Mouse (Mus musculus): ENCODE data around the gene Platr17. TPM values are rescaled to one million over a fixed set of nuclear protein-coding genes. Genes with fewer than 3 reads are reported as not detected.
A peak's percentile ranks its signal among the peaks of the same experiment; 100 is the strongest.
"Not testable (repeated sequence)": the region's sequence is repeated elsewhere in the genome, so short reads cannot be mapped to it uniquely, and the experiment has no call there.

The Platr17 gene
- polyA plus RNA-seq, 1 experiment from 2014 or later: 1.1 TPM

DNA sequence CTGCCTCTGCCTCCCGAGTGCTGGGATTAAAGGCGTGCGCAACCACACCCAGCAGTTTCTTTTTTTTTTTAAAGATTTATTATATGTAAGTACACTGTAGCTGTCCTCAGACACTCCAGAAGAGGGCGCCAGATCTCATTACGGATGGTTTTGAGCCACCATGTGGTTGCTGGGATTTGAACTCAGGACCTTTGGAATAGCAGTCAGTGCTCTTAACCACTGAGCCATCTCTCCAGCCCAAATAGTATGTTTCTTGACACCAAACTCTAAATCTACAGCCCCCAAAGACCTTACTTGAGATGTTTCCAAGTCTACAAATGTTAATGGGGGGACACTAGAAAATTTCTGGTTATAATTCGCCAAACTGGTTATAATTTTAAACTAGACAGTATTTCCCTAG lies 13.0 kb upstream of the Platr17 start:
- ATAC-seq (ENCODE audit: insufficient read depth, low FRiP score, low read depth): not testable (repeated sequence)

GRCm38 (mm10) chr17:33892429-33892828 lies 12.5 kb upstream of the Platr17 start:
- H3K4me1 ChIP-seq: peaks cover 8% of the 10 kb centered on the region; the same call in 1 of the 2 replicates
- no peak overlapping the region for H3K4me3 ChIP-seq (replicated peaks)
- H3K36me3 ChIP-seq: no peaks in the 10 kb centered on the region
- no peak overlapping the region for H3K4me2 ChIP-seq
- H3K27ac ChIP-seq: no peak overlapping the region; the same call in 1 of the 2 replicates
- H3K9ac ChIP-seq: no peak overlapping the region
- H3K9me3 ChIP-seq: no peaks in the 10 kb centered on the region
- H3K27me3 ChIP-seq (replicated peaks): no peaks in the 10 kb centered on the region
- WGBS: 21% methylated on average over 7 of the region's 7 CpGs
- ATAC-seq (ENCODE audit: insufficient read depth, low FRiP score, low read depth): no peak

More for the DNA sequence above, 13.0 kb upstream of the Platr17 start:
- 68% methylated on average over 6 of the region's 6 CpGs for WGBS
- not testable (repeated sequence) for H3K9ac ChIP-seq; H3K27ac ChIP-seq; H3K4me1 ChIP-seq; H3K4me3 ChIP-seq (replicated peaks); H3K4me2 ChIP-seq; H3K27me3 ChIP-seq (replicated peaks); H3K36me3 ChIP-seq; H3K9me3 ChIP-seq

GRCm38 (mm10) chr17:33893011-33893410 lies 11.9 kb upstream of the Platr17 start:
- H3K4me3 ChIP-seq (replicated peaks); H3K4me2 ChIP-seq; ATAC-seq (ENCODE audit: insufficient read depth, low FRiP score, low read depth); H3K9ac ChIP-seq; H3K27ac ChIP-seq; H3K9me3 ChIP-seq; H3K36me3 ChIP-seq; H3K27me3 ChIP-seq (replicated peaks); H3K4me1 ChIP-seq: not testable (repeated sequence)
- 67% methylated on average over 4 of the region's 4 CpGs for WGBS

GRCm38 (mm10) chr17:33897114-33897794 lies 7.7 kb upstream of the Platr17 start:
- H3K9ac ChIP-seq: no peak overlapping the region
- H3K27ac ChIP-seq: no peak overlapping the region
- WGBS: 36% methylated on average over 6 of the region's 6 CpGs
- no peaks in the 10 kb centered on the region for H3K36me3 ChIP-seq
- H3K27me3 ChIP-seq (replicated peaks): no peaks in the 10 kb centered on the region
- no peak overlapping the region for H3K4me3 ChIP-seq (replicated peaks)
- no peak overlapping the region for H3K4me2 ChIP-seq
- no peak for ATAC-seq (ENCODE audit: insufficient read depth, low FRiP score, low read depth)
- no peaks in the 10 kb centered on the region for H3K4me1 ChIP-seq
- no peaks in the 10 kb centered on the region for H3K9me3 ChIP-seq

GRCm38 (mm10) chr17:33898193-33898592 lies 6.7 kb upstream of the Platr17 start:
- H3K9me3 ChIP-seq; H3K4me2 ChIP-seq; H3K27ac ChIP-seq; H3K27me3 ChIP-seq (replicated peaks); H3K4me1 ChIP-seq; ATAC-seq (ENCODE audit: insufficient read depth, low FRiP score, low read depth); H3K9ac ChIP-seq; H3K36me3 ChIP-seq; H3K4me3 ChIP-seq (replicated peaks): not testable (repeated sequence)
- WGBS: 79% methylated on average over 4 of the region's 4 CpGs

GRCm38 (mm10) chr17:33899642-33900041 lies 5.3 kb upstream of the Platr17 start:
- Histone ChIP-seq H3K4me3 (replicated peaks) (no peak overlapping the region), H3K27me3 (replicated peaks) (no peaks in the 10 kb centered on the region), H3K9me3 (no peaks in the 10 kb centered on the region), H3K36me3 (no peaks in the 10 kb centered on the region), H3K27ac (no peak overlapping the region), H3K4me2 (no peak overlapping the region), H3K9ac (no peak overlapping the region), H3K4me1 (no peaks in the 10 kb centered on the region)
- 73% methylated on average over 4 of the region's 4 CpGs for WGBS
- peak; percentile 67; the same call in 1 of the 2 replicates for ATAC-seq (ENCODE audit: insufficient read depth, low FRiP score, low read depth)

DNA sequence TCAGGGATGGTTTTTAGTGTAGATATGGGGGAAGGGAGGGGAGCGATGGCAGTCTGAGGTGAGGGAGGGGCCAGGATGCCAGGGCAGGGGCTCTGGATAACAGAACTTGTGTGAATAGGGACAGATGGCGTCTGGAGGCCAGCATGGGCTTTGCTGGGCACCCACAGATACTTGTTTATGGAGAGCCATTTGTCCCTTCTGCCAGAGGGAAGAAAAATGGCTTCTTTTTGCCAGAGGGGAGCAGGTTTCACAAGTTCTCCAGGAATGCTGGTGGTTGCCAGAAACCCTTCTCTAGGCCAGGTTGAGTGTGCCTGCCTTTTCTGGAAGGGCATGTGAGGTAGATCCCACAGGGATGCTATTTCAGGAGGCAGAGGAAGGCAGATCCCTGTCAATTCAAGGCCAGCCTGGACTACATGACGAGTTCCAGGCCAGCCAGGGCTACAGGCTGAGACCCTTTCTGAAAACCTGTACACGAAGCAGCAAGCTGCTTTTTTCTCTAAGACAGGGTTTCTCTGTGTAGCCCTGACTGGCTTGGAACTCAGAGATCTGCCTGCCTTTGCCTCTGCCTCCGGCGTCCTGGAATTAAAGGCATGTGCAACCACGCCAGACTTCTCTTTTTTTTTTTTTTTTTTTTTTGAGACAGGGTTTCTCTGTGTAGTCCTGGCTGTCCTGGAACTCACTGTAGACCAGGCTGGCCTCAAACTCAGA lies 4.5 kb upstream of the Platr17 start:
- H3K4me2 ChIP-seq: no peak overlapping the region
- 58% methylated on average over 7 of the region's 7 CpGs for WGBS
- no peaks in the 10 kb centered on the region for H3K36me3 ChIP-seq
- no peak for ATAC-seq (ENCODE audit: insufficient read depth, low FRiP score, low read depth)
- no peaks in the 10 kb centered on the region for H3K4me1 ChIP-seq
- H3K27me3 ChIP-seq (replicated peaks): no peaks in the 10 kb centered on the region
- H3K27ac ChIP-seq: no peak overlapping the region
- H3K9ac ChIP-seq: no peak overlapping the region
- no peaks in the 10 kb centered on the region for H3K9me3 ChIP-seq
- no peak overlapping the region for H3K4me3 ChIP-seq (replicated peaks)

DNA sequence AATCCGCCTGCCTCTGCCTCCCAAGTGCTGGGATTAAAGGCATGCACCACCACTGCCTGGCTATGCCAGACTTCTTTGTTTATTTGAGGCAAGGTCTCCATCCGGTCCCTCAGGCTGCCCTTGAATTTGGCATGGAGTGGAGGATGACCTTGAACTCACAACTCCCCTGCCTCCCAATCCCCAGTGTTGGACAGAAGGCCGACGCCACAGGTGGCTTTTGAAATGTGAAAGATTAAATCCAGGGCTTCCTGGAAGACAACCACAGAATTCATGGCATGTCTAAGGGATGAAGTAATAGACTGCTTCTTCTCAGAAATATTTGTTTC lies 4.0 kb upstream of the Platr17 start:
- Histone ChIP-seq H3K27me3 (replicated peaks) (no peaks in the 10 kb centered on the region), H3K9me3 (no peaks in the 10 kb centered on the region)
- ATAC-seq (ENCODE audit: insufficient read depth, low FRiP score, low read depth): no peak

GRCm38 (mm10) chr17:33901653-33902052 lies 3.3 kb upstream of the Platr17 start:
- H3K27me3 ChIP-seq (replicated peaks): no peaks in the 10 kb centered on the region
- ATAC-seq (ENCODE audit: insufficient read depth, low FRiP score, low read depth): no peak
- no peak overlapping the region for H3K27ac ChIP-seq
- H3K4me2 ChIP-seq: no peak overlapping the region
- H3K9ac ChIP-seq: no peak overlapping the region
- no peaks in the 10 kb centered on the region for H3K4me1 ChIP-seq
- no peaks in the 10 kb centered on the region for H3K36me3 ChIP-seq
- WGBS: 67% methylated on average over 4 of the region's 4 CpGs
- H3K4me3 ChIP-seq (replicated peaks): no peak overlapping the region
- H3K9me3 ChIP-seq: no peaks in the 10 kb centered on the region

More for the DNA sequence above, 4.0 kb upstream of the Platr17 start:
- no peak overlapping the region for H3K4me3 ChIP-seq (replicated peaks)
- H3K36me3 ChIP-seq: no peaks in the 10 kb centered on the region
- H3K4me1 ChIP-seq: no peaks in the 10 kb centered on the region
- H3K9ac ChIP-seq: no peak overlapping the region
- 70% methylated on average over 4 of the region's 4 CpGs for WGBS
- H3K27ac ChIP-seq: no peak overlapping the region
- no peak overlapping the region for H3K4me2 ChIP-seq

DNA sequence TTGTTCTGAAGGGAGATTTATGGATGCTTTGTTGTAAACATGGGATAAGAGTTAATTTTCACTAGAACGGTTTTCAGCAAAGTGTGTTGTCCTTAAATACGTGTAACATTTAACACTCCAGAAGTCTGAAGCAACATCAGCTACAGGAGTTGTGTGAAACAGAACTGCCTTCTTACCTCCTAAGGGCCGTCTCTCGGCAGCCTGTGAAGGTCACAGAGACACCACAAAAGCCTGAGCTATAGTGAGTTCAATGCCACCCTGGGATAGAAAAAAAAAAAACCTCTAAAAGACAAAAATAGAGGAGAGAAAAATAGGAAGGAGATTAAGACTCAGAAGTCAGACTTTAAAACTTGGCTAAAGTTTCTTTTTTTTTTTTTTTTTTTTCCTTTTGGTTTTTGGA lies 2.9 kb upstream of the Platr17 start:
- H3K4me2 ChIP-seq: no peak overlapping the region
- H3K9ac ChIP-seq: no peak overlapping the region
- no peak overlapping the region for H3K27ac ChIP-seq
- WGBS: 46% methylated on average over 4 of the region's 4 CpGs
- ATAC-seq (ENCODE audit: insufficient read depth, low FRiP score, low read depth): no peak
- no peaks in the 10 kb centered on the region for H3K9me3 ChIP-seq
- no peaks in the 10 kb centered on the region for H3K36me3 ChIP-seq
- H3K27me3 ChIP-seq (replicated peaks): no peaks in the 10 kb centered on the region
- H3K4me3 ChIP-seq (replicated peaks): no peak overlapping the region
- no peaks in the 10 kb centered on the region for H3K4me1 ChIP-seq

- H3K27me3 ChIP-seq (replicated peaks): no peaks in the 10 kb centered on the region
- no peaks in the 10 kb centered on the region for H3K4me1 ChIP-seq
- no peak overlapping the region for H3K9ac ChIP-seq
- no peak overlapping the region for H3K4me3 ChIP-seq (replicated peaks)
- no peaks in the 10 kb centered on the region for H3K36me3 ChIP-seq
- ATAC-seq (ENCODE audit: insufficient read depth, low FRiP score, low read depth): no peak
- no peak overlapping the region for H3K4me2 ChIP-seq
- H3K9me3 ChIP-seq: no peaks in the 10 kb centered on the region
- H3K27ac ChIP-seq: no peak overlapping the region
- WGBS: 74% methylated on average over 7 of the region's 7 CpGs
Observed at GRCm38 (mm10) chr17:33902491-33902890, 2.4 kb upstream of the Platr17 start.

GRCm38 (mm10) chr17:33903911-33904651 lies 854 bp upstream of the Platr17 start:
- H3K9ac ChIP-seq; H3K36me3 ChIP-seq; ATAC-seq (ENCODE audit: insufficient read depth, low FRiP score, low read depth): not testable (repeated sequence)

More at GRCm38 (mm10) chr17:33903911-33904651, 854 bp upstream of the Platr17 start:
- H3K4me3 ChIP-seq (replicated peaks); H3K27me3 ChIP-seq (replicated peaks); H3K4me2 ChIP-seq; H3K4me1 ChIP-seq; H3K27ac ChIP-seq; H3K9me3 ChIP-seq: not testable (repeated sequence)
- 75% methylated on average over 6 of the region's 6 CpGs for WGBS
